Mouse (Mus musculus) lung, postnatal 0 days (tissue): Measurements from ENCODE around the gene Abcb8.

Experiments used
- CTCF ChIP-seq: IDR thresholded peaks from 2 replicates; pipeline ENCODE4 v1.5.1; 2016; ENCODE audit warnings: antibody characterized with exemption, mild to moderate bottlenecking
- EP300 ChIP-seq: IDR thresholded peaks from 2 replicates; pipeline ENCODE4 v1.6.1; 2016; ENCODE audit warnings: antibody characterized with exemption, mild to moderate bottlenecking, control low read depth

DNA sequence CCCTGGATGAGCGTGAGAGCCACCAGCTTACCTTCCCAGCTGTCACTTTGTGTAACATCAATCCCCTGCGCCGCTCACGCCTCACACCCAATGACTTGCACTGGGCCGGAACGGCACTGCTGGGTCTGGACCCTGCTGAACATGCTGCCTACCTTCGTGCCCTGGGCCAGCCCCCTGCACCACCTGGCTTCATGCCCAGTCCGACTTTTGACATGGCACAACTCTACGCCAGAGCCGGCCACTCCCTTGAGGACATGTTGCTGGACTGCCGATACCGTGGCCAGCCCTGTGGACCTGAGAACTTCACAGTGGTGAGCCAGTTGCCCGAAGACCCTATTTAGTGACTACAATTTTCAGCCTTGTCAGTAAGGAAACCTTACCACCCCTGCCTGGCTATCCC is 20.5 kb downstream of the Abcb8 start:
- TF ChIP-seq EP300, result no peak
- no peak for TF ChIP-seq CTCF
